Mouse (Mus musculus) kidney, postnatal 0 days (tissue): ENCODE data around the gene Dcst1. TPM values are rescaled to one million over a fixed set of nuclear protein-coding genes. Genes with fewer than 3 reads are reported as not detected.

Source experiments
- ATAC-seq: fragments of 200-750 bp; cut with Nextera tagmentation; replicated peaks from 2 replicates; pipeline ENCODE4 v1.8.0; 2017; ENCODE audit warnings: low read depth, moderate number of reproducible peaks, moderate TSS enrichment, moderate library complexity; ENCODE audit not compliant: low FRiP score
- DNase-seq: peaks from one replicate; pipeline ENCODE4 v3.0.0-alpha.2; 2016; ENCODE audit warnings: low spot score
- H3K27ac ChIP-seq: fragments of 300-500 bp; sonication (generic); 2 replicates; pipeline ENCODE4 v1.5.1; 2014; ENCODE audit warnings: mild to moderate bottlenecking
- H3K27me3 ChIP-seq: fragments of 300-500 bp; sonication (generic); 2 replicates; pipeline ENCODE4 v1.6.1; 2014; ENCODE audit warnings: low read length, mixed read lengths; ENCODE audit not compliant: insufficient read depth
- H3K36me3 ChIP-seq: fragments of 300-500 bp; sonication (generic); 2 replicates; pipeline ENCODE4 v1.6.1; 2014; ENCODE audit warnings: low read length, mixed read lengths; ENCODE audit not compliant: insufficient read depth
- H3K4me1 ChIP-seq: fragments of 300-500 bp; sonication (generic); replicated peaks from 2 replicates; pipeline ENCODE4 v1.6.1; 2014; ENCODE audit warnings: antibody characterized with exemption, low read length, mixed read lengths; ENCODE audit not compliant: insufficient read depth
- H3K4me2 ChIP-seq: fragments of 300-500 bp; sonication (generic); 2 replicates; pipeline ENCODE4 v1.6.1; 2014; ENCODE audit warnings: mild to moderate bottlenecking, low read length, moderate library complexity, mixed read lengths
- H3K4me3 ChIP-seq: fragments of 300-500 bp; sonication (generic); replicated peaks from 2 replicates; pipeline ENCODE4 v1.5.1; 2014; ENCODE audit warnings: low read depth, low read length
- H3K9ac ChIP-seq: fragments of 300-500 bp; sonication (generic); 2 replicates; pipeline ENCODE4 v1.6.1; 2014; ENCODE audit warnings: low read depth, low read length
- H3K9me3 ChIP-seq: fragments of 300-500 bp; sonication (generic); replicated peaks from 2 replicates; pipeline ENCODE4 v1.6.1; 2016; ENCODE audit warnings: low read length, inconsistent platforms, mixed read lengths
- CTCF ChIP-seq: IDR thresholded peaks from 2 replicates; pipeline ENCODE4 v1.5.1; 2016; ENCODE audit warnings: antibody characterized with exemption, low read depth, mild to moderate bottlenecking, moderate library complexity
- WGBS: fragments of 180-500 bp; shearing (Covaris S2); extraction: QIAGEN DNeasy Blood & Tissue Kit; methylation state at CpG from one replicate; pipeline ENCODE4 v1.1.7; 2014; 5-methylcytosine and 5-hydroxymethylcytosine counted together
- polyA plus RNA-seq: library from polyadenylated mRNA; unstranded; fragments of >200 nt; fragmentation: Nextera tagmentation; extraction: Ambion mirVana; gene quantifications from 2 replicates; pipeline ENCODE4 v1.2.1, GENCODE M21; 2015

Dcst1 gene
- polyA plus RNA-seq = 6.2 TPM in 2 replicates

GRCm38 (mm10) chr3:89365153-89365485 is at the start of gene Dcst1:
Gene Dcst1 (minus strand): TSS chr3:89365253.
- DNase-seq (no peak), ATAC-seq (no peak)
- WGBS = 86% methylated on average over 11 of the region's 11 CpGs
- Histone ChIP-seq H3K27ac (no peak within 1 kb of the TSS), H3K27me3 (no peaks in the 10 kb centered on the region), H3K36me3 (no peaks in the 10 kb centered on the region), H3K9ac (no peak within 1 kb of the TSS), H3K4me3 (no peak within 1 kb of the TSS), H3K4me1 (no peaks in the 10 kb centered on the region), H3K9me3 (no peaks in the 10 kb centered on the region), H3K4me2 (no peak within 1 kb of the TSS)
- no peak for TF ChIP-seq CTCF

- 6% methylated on average over 28 of the region's 28 CpGs for WGBS
- ATAC-seq (peak; percentile 99), DNase-seq (peak; percentile 99)
- H3K9me3 ChIP-seq = no peaks in the 10 kb centered on the region
- H3K9ac ChIP-seq = peak within 1 kb of the TSS; percentile 60
- peaks cover 8% of the 10 kb centered on the region for H3K4me1 ChIP-seq
- H3K27ac ChIP-seq = peak within 1 kb of the TSS; percentile 71
- peak within 1 kb of the TSS; percentile 50 for H3K4me3 ChIP-seq
- TF ChIP-seq CTCF = no peak
- H3K27me3 ChIP-seq = no peaks in the 10 kb centered on the region
- H3K36me3 ChIP-seq = peaks cover 25% of the 10 kb centered on the region
- H3K4me2 ChIP-seq = peak within 1 kb of the TSS; percentile 79
These were observed 46.7 kb upstream of the Dcst1 start, which contains the start of gene Flad1 for GRCm38 (mm10) chr3:89411490-89412393. Gene Flad1 (minus strand): TSS chr3:89411870.

- H3K4me2 ChIP-seq = peak overlapping the region; percentile 79
- H3K27ac ChIP-seq = peak overlapping the region; percentile 71
- H3K4me1 ChIP-seq = peaks cover 8% of the 10 kb centered on the region
- no peaks in the 10 kb centered on the region for H3K27me3 ChIP-seq
- TF ChIP-seq CTCF = no peak
- 75% methylated on average over 10 of the region's 10 CpGs for WGBS
- H3K9ac ChIP-seq = peak overlapping the region; percentile 60
- H3K4me3 ChIP-seq = peak overlapping the region; percentile 50
- ATAC-seq (no peak), DNase-seq (no peak)
- peaks cover 23% of the 10 kb centered on the region for H3K36me3 ChIP-seq
- no peaks in the 10 kb centered on the region for H3K9me3 ChIP-seq
These were observed 45.8 kb upstream of the Dcst1 start for GRCm38 (mm10) chr3:89410864-89411263.

- 88% methylated on average over 3 of the region's 3 CpGs for WGBS
These were observed 44.6 kb upstream of the Dcst1 start for GRCm38 (mm10) chr3:89409701-89410100.

GRCm38 (mm10) chr3:89408448-89408847 is 43.4 kb upstream of the Dcst1 start:
- Histone ChIP-seq H3K4me3 (no peak overlapping the region), H3K27ac (no peak overlapping the region), H3K36me3 (peaks cover 15% of the 10 kb centered on the region; the same call in 1 of the 2 replicates), H3K27me3 (no peaks in the 10 kb centered on the region), H3K4me2 (no peak overlapping the region), H3K9ac (no peak overlapping the region), H3K9me3 (no peaks in the 10 kb centered on the region), H3K4me1 (peaks cover 8% of the 10 kb centered on the region)
- WGBS = 70% methylated on average over 16 of the region's 16 CpGs
- no peak for TF ChIP-seq CTCF
- ATAC-seq (no peak), DNase-seq (no peak)

More at GRCm38 (mm10) chr3:89409701-89410100, 44.6 kb upstream of the Dcst1 start:
- DNase-seq (no peak), ATAC-seq (no peak)
- H3K9ac ChIP-seq = no peak overlapping the region
- H3K27ac ChIP-seq = no peak overlapping the region
- H3K27me3 ChIP-seq = no peaks in the 10 kb centered on the region
- no peak overlapping the region for H3K4me3 ChIP-seq
- H3K4me2 ChIP-seq = no peak overlapping the region
- TF ChIP-seq CTCF = no peak
- peaks cover 16% of the 10 kb centered on the region for H3K36me3 ChIP-seq
- no peaks in the 10 kb centered on the region for H3K9me3 ChIP-seq
- peaks cover 8% of the 10 kb centered on the region for H3K4me1 ChIP-seq

- ATAC-seq (no peak), DNase-seq (no peak)
- H3K4me2 ChIP-seq = no peak overlapping the region
- no peak for TF ChIP-seq CTCF
- H3K9ac ChIP-seq = no peak overlapping the region
- H3K36me3 ChIP-seq = peaks cover 25% of the 10 kb centered on the region
- H3K4me1 ChIP-seq = peaks cover 8% of the 10 kb centered on the region
- no peaks in the 10 kb centered on the region for H3K27me3 ChIP-seq
- no peak overlapping the region for H3K27ac ChIP-seq
- 88% methylated on average over 6 of the region's 6 CpGs for WGBS
- H3K4me3 ChIP-seq = no peak overlapping the region
- no peaks in the 10 kb centered on the region for H3K9me3 ChIP-seq
These were observed 41.8 kb upstream of the Dcst1 start for GRCm38 (mm10) chr3:89406887-89407286.
